Mouse (Mus musculus): ENCODE measurements around the gene Nxnl1. TPM values are rescaled to one million over a fixed set of nuclear protein-coding genes. Genes with fewer than 3 reads are reported as not detected.
"Not testable (repeated sequence)": the region's sequence is repeated elsewhere in the genome, so short reads cannot be mapped to it uniquely, and the experiment has no call there.

Gene Nxnl1
- polyA plus RNA-seq, 1 experiment = 0.02 TPM

- Histone ChIP-seq H3K27me3 (ENCODE audit: control insufficient read depth, insufficient read depth, insufficient read length) (peaks cover 8% of the 10 kb centered on the region), H3K4me3 (ENCODE audit: insufficient read depth, poor library complexity, severe bottlenecking) (no peak overlapping the region), H3ac (ENCODE audit: control insufficient read depth, insufficient read length, low read depth) (no peak overlapping the region), H3K36me3 (ENCODE audit: control insufficient read depth, insufficient read depth) (no peaks in the 10 kb centered on the region), H3K79me2 (ENCODE audit: control insufficient read depth, insufficient read depth) (no peaks in the 10 kb centered on the region), H3K79me3 (ENCODE audit: low read depth) (no peaks in the 10 kb centered on the region)
- TF ChIP-seq CTCF (IDR thresholded peaks at IDR 0.05; ENCODE audit: control insufficient read depth, insufficient read depth, insufficient read length) = no peak
- TF ChIP-seq MYOD1 (IDR thresholded peaks at IDR 0.05; ENCODE audit: control insufficient read depth, insufficient read length, low read depth) = no peak
- TF ChIP-seq MYOG (IDR thresholded peaks at IDR 0.05; ENCODE audit: control insufficient read depth, extremely low read depth, insufficient read length) = no peak
- no peak for TF ChIP-seq MAX (IDR thresholded peaks at IDR 0.05)
- no peak for TF ChIP-seq CEBPB (IDR thresholded peaks at IDR 0.05; ENCODE audit: low read depth)
- TF ChIP-seq USF1 (IDR thresholded peaks at IDR 0.05; ENCODE audit: low read depth) = no peak
- TF ChIP-seq FOSL1 (IDR thresholded peaks at IDR 0.05; ENCODE audit: insufficient read depth, low read length, poor library complexity, severe bottlenecking) = no peak
Observed at GRCm38 (mm10) chr8:71527162-71527870, 39.1 kb downstream of the Nxnl1 start.

- H3K27me3 ChIP-seq (ENCODE audit: control insufficient read depth, insufficient read depth, insufficient read length) = peaks cover 8% of the 10 kb centered on the region
- no peak overlapping the region for H3ac ChIP-seq (ENCODE audit: control insufficient read depth, insufficient read length, low read depth)
- H3K4me3 ChIP-seq (ENCODE audit: insufficient read depth, poor library complexity, severe bottlenecking) = no peak overlapping the region
- TF ChIP-seq CTCF (IDR thresholded peaks at IDR 0.05; ENCODE audit: control insufficient read depth, insufficient read depth, insufficient read length) (no peak), FOSL1 (IDR thresholded peaks at IDR 0.05; ENCODE audit: insufficient read depth, low read length, poor library complexity, severe bottlenecking) (no peak), USF1 (IDR thresholded peaks at IDR 0.05; ENCODE audit: low read depth) (no peak)
- H3K36me3 ChIP-seq (ENCODE audit: control insufficient read depth, insufficient read depth) = no peaks in the 10 kb centered on the region
- H3K79me3 ChIP-seq (ENCODE audit: low read depth) = no peaks in the 10 kb centered on the region
- no peaks in the 10 kb centered on the region for H3K79me2 ChIP-seq (ENCODE audit: control insufficient read depth, insufficient read depth)
Observed at GRCm38 (mm10) chr8:71526272-71526671, 40.1 kb downstream of the Nxnl1 start.

- Histone ChIP-seq H3ac (ENCODE audit: control insufficient read depth, insufficient read length, low read depth) (no peak within 1 kb of the TSS), H3K79me2 (ENCODE audit: control insufficient read depth, insufficient read depth) (no peaks in the 10 kb centered on the region), H3K79me3 (ENCODE audit: low read depth) (no peaks in the 10 kb centered on the region), H3K4me3 (ENCODE audit: insufficient read depth, poor library complexity, severe bottlenecking) (no peak within 1 kb of the TSS), H3K27me3 (ENCODE audit: control insufficient read depth, insufficient read depth, insufficient read length) (peaks cover 8% of the 10 kb centered on the region), H3K36me3 (ENCODE audit: control insufficient read depth, insufficient read depth) (no peaks in the 10 kb centered on the region)
- TF ChIP-seq MYOG (IDR thresholded peaks at IDR 0.05; ENCODE audit: control insufficient read depth, extremely low read depth, insufficient read length) = no peak
- no peak for TF ChIP-seq MYOD1 (IDR thresholded peaks at IDR 0.05; ENCODE audit: control insufficient read depth, insufficient read length, low read depth)
- no peak for TF ChIP-seq CEBPB (IDR thresholded peaks at IDR 0.05; ENCODE audit: low read depth)
- TF ChIP-seq USF1 (IDR thresholded peaks at IDR 0.05; ENCODE audit: low read depth) = no peak
- TF ChIP-seq MAX (IDR thresholded peaks at IDR 0.05) = no peak
- no peak for TF ChIP-seq CTCF (IDR thresholded peaks at IDR 0.05; ENCODE audit: control insufficient read depth, insufficient read depth, insufficient read length)
- TF ChIP-seq FOSL1 (IDR thresholded peaks at IDR 0.05; ENCODE audit: insufficient read depth, low read length, poor library complexity, severe bottlenecking) = no peak
Observed at GRCm38 (mm10) chr8:71525226-71526050, 41.0 kb downstream of the Nxnl1 start, which contains the start of gene Ccdc194. Ccdc194 (minus strand) TSS chr8:71525711.

GRCm38 (mm10) chr8:71521634-71522033 is 44.8 kb downstream of the Nxnl1 start:
- no peak overlapping the region for H3ac ChIP-seq (ENCODE audit: control insufficient read depth, insufficient read length, low read depth)
- H3K27me3 ChIP-seq (ENCODE audit: control insufficient read depth, insufficient read depth, insufficient read length) = peaks cover 5% of the 10 kb centered on the region
- no peaks in the 10 kb centered on the region for H3K79me3 ChIP-seq (ENCODE audit: low read depth)
- peak; percentile 78 for TF ChIP-seq MAX (IDR thresholded peaks at IDR 0.05)
- peak; percentile 82 for TF ChIP-seq USF1 (IDR thresholded peaks at IDR 0.05; ENCODE audit: low read depth)
- peak; percentile 88 for TF ChIP-seq MYOD1 (IDR thresholded peaks at IDR 0.05; ENCODE audit: control insufficient read depth, insufficient read length, low read depth)
- no peak for TF ChIP-seq MYOG (IDR thresholded peaks at IDR 0.05; ENCODE audit: control insufficient read depth, extremely low read depth, insufficient read length)
- TF ChIP-seq CEBPB (IDR thresholded peaks at IDR 0.05; ENCODE audit: low read depth) = no peak
- peak; percentile 96 for TF ChIP-seq CTCF (IDR thresholded peaks at IDR 0.05; ENCODE audit: control insufficient read depth, insufficient read depth, insufficient read length)
- no peak for TF ChIP-seq FOSL1 (IDR thresholded peaks at IDR 0.05; ENCODE audit: insufficient read depth, low read length, poor library complexity, severe bottlenecking)
- H3K36me3 ChIP-seq (ENCODE audit: control insufficient read depth, insufficient read depth) = no peaks in the 10 kb centered on the region
- H3K79me2 ChIP-seq (ENCODE audit: control insufficient read depth, insufficient read depth) = no peaks in the 10 kb centered on the region
- H3K4me3 ChIP-seq (ENCODE audit: insufficient read depth, poor library complexity, severe bottlenecking) = no peak overlapping the region

GRCm38 (mm10) chr8:71519037-71519825 is 47.2 kb downstream of the Nxnl1 start:
- H3K79me3 ChIP-seq (ENCODE audit: low read depth); H3ac ChIP-seq (ENCODE audit: control insufficient read depth, insufficient read length, low read depth); H3K27me3 ChIP-seq (ENCODE audit: control insufficient read depth, insufficient read depth, insufficient read length); H3K79me2 ChIP-seq (ENCODE audit: control insufficient read depth, insufficient read depth); H3K36me3 ChIP-seq (ENCODE audit: control insufficient read depth, insufficient read depth); H3K4me3 ChIP-seq (ENCODE audit: insufficient read depth, poor library complexity, severe bottlenecking): not testable (repeated sequence)

Measured in C2C12 (cell line).